Mouse (Mus musculus): ENCODE measurements around the gene Ptpn14.

Gene Ptpn14

DNA sequence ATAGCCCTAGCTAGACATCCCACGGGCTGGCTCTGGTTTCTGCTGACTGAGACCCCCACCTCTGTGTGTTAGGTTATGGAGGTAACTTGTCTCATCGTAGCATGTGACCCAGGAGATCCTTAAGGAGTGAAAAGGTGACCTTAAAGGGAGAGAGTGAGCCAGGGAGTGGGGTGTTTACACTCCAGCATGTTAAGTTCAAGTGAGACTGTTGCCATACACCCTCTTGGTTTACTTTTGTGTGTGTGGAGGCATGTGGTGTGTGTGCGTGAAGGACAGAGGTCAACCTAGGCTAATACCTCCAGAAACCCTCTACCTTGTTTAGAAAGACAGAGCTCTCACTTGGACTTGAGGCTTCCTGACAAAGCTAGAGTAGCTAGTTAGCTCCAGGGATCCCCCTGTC is 42.4 kb downstream of the Ptpn14 start:
- no peak for DNase-seq (ENCODE audit: low spot score in 2 of 2)

DNA sequence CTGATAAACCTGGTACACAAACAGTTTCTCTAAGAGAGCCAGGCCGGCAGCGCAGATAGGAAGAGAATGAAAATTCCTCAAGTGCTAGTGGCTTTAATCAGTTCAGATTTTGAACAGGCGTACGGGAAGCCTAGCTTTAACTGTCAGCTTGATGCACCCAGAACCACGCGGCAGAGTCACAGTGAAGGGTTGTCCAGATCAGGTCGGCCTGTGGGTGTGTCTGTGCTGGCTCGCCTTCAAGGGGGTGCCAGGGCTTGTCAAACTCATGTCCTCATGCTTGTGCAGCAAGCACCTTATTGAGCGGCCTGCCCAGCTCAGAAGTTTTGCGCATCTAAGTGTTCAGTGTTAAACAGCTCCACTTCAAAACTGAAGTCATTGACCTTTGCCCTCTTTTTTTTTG is 44.6 kb downstream of the Ptpn14 start:
- DNase-seq (ENCODE audit: low spot score in 2 of 2), result no peak

DNA sequence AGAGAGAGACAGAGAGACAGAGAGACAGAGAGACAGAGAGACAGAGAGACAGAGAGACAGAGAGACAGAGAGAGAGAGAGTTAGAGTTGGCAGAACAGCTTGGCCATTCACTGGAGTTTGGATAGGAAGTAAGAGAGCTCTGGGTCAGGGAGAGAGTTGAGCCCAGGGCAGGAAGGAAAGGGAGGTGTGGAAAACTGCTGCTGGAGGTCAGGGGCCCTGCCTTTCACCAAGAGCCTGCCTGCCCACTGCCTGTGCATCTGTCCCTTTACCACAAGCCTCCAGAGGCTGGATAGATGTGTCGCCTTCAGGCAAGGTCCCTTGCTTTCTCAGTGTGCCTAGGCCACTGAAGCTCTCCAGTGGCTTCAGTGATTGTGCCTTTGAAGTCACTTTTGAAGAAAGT is 46.7 kb downstream of the Ptpn14 start:
- DNase-seq (ENCODE audit: low spot score in 2 of 2), result no peak

DNA sequence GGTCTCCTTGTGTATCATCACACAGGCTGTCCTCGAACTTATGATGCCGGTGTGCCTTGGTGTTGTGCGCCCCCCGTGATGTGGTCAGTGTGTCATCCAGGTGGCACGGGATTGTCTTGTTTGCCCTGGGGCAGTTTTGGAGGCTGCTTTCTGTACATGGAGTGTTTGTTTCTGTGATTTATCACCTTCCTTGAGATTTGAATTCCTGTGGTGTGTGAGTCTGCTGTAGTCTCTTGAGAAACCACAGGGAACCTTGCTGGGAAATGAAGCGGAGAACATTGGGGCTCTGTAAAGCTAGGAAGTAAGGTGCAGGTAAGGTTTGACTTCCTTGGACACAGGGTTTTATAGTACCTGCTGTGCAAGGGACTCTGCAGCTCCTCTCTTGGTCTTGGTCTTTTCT is 49.1 kb downstream of the Ptpn14 start:
- DNase-seq (ENCODE audit: low spot score in 2 of 2), result no peak

DNA sequence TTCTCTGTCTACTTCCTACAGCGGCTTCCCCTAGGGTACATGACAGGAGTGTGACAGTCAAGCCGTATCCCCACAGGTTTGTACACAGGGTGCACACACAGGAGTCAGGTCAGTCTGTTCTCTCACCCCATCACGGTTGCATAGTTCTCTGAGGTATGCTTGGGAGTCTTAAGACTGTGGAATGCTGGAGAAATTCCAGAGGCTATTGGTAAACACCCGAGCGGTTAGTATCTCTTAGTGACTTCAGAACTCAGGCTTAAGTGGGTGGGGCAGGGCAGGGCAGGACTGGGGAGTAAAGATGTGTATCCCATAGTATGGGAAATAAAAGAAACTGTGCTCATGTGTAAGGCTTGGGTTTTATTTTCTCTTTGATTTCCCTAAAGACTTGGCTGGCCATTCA is 50.3 kb downstream of the Ptpn14 start:
- DNase-seq (ENCODE audit: low spot score in 2 of 2), result no peak

DNA sequence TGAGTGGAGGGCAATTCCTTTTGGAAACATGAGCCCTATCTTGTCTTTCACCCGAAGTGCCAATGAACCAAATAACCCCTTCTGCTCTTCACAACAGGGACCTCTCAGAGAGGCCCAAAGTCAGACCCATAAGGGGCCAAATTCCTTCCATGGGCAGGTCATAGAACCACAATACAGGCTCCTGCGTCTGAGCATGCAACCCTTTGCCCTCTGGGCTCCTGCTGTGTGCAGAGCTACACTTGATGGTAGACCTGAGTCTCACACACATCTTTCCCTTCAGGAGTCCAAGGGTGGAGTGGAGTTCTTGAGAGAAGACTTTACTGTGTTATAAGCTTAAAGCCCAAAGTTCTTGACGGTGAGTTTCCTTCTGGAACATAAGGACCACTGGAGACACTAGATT is 51.2 kb downstream of the Ptpn14 start:
- DNase-seq (ENCODE audit: low spot score in 2 of 2), result no peak

DNA sequence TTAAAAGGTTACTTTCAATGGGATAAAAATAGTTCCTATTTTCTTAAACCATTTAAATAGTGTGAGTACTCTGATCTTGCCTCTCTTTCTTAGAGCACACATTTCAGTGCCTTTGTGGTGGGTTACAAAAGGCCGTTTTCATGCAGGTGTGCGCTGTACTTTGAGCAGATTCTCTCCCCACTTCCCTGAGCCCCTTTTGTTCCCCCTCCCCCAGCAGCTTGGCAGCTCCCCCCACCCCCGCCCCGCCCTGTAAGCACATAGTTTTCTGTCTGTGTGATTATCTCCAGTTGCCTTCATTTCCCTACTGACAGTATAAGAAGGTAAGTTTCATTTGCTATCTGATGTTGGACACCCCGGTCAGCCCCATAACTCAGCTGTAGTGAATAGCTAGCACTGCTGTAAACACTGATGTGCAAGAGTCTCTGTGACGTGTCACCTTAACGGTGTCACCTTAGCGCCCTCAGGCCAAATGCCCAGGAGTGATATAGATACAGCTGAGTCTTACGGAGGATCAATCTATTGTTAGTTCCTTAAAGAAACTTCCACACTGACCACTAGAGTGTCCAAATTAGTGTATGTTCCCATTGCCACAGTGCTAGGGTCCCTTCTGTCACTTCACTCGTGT is 53.8 kb downstream of the Ptpn14 start:
- peak; percentile 71 to 73 for DNase-seq (ENCODE audit: low spot score in 2 of 2)

DNA sequence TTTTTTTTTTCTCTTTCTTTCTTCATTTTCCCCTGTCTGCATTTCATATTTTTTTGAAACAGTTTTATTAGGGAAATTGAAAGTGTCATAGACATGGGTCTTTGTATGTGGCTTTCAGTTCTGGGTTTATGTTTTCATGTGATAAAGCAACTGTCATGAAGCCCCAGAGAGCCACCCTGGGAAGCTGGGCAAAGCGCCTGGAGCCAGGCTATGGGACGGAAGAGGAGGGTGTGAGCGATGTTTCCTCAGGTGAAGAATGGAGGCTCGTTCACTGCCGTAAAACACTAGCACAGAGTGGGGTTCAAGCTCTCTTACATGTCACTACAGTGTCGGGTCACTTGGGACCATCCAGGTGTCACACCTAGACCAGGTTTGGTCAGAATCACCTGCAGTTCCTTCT is 54.6 kb downstream of the Ptpn14 start:
- DNase-seq (ENCODE audit: low spot score in 2 of 2), result no peak

DNA sequence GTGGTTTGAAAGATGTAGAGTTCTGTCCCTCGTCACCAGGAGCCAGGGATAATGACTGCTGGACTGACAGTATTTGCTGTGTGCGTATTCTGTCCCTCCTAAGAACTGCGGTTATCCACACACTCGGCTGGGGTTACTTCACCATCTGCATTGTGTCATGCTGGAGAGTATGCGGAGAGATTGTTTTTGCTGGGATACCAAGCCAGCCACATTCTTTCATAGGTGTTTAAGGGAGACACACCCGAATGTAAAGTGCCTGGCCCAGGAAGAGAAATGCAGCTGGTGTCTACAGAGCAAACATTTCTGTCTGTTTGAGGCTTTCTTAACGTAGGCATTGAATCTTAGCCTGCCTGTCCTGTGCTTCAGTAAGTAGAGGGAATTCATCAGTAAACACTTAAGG is 56.4 kb downstream of the Ptpn14 start:
- no peak for DNase-seq (ENCODE audit: low spot score in 2 of 2)

DNA sequence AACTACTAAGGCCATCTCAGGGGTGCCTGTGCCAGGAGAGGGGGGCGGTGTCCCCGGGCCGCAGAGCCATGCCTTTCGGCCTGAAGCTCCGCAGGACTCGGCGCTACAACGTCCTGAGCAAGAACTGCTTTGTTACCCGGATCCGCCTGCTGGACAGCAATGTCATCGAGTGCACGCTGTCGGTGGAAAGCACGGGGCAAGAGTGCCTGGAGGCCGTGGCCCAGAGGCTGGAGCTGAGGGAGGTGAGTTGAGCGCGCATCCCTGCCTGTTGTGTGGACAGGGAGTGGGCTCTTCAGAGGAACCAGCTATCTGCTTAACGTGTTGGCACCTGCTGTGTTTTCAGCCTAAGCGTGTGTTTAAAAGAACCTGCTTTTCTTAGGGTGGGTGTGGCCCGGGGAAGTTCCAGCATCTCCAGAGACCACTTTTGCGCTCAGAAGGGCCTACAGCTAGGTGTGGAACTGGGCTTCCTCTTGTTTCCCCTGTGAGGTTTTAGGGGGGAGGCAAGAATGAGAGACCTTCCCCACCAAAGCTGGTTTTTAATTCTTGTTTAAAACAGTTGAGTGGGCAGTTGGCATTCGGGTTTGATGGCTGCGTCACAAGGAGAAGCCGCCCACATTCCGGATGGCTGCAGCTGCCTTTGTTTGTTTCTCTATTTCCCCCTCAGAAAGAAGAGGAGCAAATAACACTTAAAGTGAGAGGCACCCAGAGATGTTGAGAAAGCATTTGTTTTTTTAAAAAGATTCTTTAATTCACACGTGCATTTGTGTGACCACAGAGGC is 58.8 kb downstream of the Ptpn14 start:
- no peak for DNase-seq (ENCODE audit: low spot score in 2 of 2)

DNA sequence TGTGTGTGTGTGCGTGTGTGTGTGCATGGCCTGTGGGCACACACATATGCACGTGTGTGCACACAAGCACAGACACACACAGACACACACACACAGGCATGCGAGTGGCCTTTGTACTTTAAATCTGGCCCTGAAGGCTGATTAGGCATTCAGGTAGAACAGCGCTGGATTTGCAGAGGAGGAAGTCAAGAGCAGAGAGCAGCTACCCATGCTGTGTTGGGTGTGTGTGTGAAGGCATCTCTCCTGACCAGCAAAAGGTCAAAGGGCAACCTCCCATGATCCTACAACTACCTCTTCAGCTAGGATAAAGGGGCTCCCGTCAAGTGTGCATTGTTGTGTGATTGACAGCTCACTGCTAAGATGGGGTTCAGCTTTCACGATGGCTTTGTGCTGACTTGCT is 61.5 kb downstream of the Ptpn14 start:
- no peak for DNase-seq (ENCODE audit: low spot score in 2 of 2)

DNA sequence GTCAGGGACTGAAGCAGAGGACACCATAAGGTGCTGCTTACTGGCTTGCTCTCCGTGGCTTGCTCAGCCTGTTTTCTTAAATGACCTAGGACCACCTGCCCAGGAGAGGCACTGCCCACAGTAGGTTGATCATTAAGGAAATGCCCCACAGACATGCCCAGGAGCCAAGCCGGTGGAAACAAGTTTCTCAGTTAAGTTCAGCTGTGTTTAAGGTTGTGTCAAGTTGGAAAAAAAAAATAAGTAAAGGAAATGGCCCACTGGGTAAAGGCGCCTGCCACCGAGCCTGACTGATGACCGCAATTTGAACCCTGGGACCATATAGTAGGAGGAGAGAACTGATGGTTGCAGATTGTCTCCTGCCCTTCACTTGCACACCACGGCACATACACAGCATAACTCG is 62.6 kb downstream of the Ptpn14 start:
- DNase-seq (ENCODE audit: low spot score in 2 of 2), result no peak

DNA sequence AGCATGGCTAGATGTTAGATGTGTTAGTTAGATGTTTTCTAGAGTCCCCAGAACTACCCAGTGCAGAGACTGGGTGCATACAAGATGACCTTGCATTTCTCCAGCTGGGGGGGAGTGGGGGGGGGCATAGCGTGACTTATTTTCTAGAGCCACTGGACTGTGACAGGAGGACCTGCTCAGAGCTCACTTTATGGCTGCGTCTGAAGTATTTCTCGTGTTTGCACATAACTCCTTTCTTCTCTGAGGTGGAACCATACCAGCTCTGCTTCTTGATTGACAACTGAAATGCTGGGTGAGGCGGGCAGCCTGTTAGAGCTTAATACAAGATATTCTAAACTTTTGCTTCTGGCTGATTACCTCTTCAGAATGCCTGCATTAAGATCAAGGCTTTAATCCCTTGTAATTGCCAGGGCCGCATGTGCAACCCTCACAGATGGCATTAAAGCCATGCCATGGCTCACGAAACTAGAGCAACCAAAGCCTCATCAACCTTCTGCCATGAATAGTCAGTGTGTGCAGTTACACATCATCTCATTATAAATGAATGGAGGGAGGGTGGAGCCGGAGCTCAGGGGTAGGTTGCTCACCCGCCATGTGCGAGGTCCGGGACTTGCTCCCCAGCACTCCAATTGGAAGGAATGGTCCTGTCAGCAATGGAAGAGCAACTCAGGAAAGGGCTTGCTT is 63.6 kb downstream of the Ptpn14 start:
- DNase-seq (ENCODE audit: low spot score in 2 of 2), result no peak

DNA sequence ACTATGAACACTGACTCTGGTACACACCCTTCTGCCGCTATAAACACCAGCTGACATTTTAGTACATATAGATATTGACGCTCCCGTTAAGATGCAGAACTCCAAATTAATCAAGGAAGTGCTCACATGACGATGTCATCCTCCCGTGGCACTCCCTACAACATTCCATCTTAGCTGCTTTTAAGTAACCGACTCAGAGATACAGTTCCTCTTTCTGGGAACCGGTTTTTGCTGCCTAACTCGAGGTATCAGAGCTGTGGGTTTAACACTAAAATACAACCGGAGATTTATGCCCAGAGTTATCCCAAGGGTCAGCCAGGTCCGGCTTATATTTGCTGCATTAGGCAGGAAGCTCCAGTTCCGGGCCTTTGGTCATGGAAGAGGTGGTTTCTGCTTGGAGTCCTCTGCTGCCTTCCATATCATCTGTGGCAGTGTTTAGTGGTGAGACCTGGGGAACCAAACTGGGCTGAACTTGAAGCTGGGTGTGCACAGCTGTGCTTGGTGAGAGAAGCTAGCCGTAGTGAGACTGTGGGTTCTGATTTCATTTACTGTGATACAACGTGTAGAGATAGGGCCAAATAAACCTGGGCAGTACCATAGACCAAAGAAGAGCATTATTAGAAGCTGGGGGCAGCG is 64.6 kb downstream of the Ptpn14 start:
- no peak for DNase-seq (ENCODE audit: low spot score in 2 of 2)

DNA sequence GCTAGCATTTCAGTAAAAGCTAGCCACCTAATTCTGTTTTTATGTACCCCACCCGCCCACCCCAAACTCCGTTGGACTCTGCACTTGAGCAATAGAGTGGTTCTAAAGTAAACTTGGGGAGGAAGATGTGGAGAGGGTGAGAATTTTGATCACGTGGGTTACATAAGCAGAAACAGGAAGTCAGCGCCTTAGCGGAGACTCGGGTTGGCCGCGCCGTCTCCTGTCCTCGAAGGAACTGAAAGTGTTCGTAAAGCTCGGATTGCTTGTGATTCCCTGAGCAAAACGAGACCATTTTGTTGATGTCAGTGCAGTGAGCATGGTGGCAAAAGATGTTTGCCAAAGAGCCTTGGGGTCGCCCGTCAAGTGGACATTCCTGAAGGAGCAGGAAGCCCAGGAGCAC is 70.9 kb downstream of the Ptpn14 start:
- DNase-seq (ENCODE audit: low spot score in 2 of 2), result peak; percentile 42 to 49

DNA sequence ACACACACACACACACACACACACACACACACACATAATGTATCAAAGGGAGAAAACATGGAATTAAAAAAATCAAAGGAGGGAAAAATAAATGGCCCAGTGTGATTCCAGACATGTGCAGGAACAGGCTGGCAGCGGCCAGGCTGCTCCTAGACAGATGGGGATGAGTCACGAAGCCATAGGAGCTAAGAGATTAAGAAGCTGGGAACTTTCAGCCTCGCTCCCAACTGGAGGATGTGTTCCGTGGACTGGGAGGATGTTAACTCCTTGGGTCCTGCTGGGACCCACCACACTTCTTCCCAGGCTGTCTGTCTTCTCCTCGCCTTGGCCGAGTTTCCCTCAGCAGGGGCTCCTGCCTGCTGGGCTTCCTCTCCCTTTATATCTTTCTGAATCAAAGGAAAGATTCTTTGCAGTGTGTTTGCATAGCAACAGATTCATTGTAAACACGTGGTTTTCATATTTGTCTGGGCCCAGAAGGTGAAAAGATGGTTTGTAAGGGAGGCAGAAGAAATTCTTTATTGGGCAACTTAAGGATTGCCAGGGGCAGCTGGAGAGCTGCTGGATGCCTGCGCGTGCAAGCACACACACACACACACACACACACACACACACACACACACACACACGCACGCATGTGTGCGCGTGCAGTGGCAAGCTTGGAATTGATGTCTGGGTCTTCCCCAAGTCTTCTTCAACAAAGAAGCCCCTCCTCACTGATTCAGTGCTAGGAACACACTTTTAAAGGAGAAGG is 72.3 kb downstream of the Ptpn14 start:
- no peak for DNase-seq (ENCODE audit: low spot score in 2 of 2)

DNA sequence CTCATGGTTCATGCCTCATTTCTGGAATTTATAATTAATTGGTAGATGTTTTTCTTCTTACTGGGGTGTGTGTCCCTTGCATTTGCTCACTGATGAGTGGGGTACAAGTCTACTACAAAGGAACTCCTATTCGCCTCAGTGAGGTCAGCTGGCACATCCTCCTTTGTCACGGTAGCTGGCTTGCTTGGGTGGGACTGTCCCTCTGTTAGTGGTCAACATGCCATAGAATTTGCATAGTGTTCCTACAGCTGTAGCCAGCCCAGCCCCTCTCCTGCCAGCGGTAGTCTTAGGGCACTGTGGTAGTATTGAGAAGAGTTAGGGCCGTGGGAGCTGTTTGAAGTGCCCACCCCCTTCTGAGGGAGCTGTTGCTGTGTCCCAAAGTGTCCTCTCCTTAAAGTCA is 73.2 kb downstream of the Ptpn14 start:
- no peak for DNase-seq (ENCODE audit: low spot score in 2 of 2)

DNA sequence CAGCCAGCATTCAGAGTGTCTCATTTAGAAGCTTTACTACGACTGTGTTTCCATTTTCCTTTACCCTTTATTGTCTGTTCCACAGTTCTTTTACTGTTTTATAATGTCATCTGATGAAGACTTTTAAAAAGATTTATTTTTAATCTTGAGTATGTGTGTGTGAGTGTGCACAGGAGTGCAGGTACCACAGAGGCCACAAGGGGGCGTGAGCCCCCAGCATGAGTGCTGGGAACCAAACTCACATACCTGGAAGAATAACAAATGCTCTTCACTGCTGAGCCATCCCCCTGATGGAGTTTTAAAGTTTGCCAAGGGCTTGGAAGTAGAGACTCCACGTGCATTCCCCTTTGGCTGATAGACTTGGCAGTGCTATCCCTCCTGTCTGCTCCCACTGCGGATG is 74.5 kb downstream of the Ptpn14 start:
- DNase-seq (ENCODE audit: low spot score in 2 of 2), result no peak

DNA sequence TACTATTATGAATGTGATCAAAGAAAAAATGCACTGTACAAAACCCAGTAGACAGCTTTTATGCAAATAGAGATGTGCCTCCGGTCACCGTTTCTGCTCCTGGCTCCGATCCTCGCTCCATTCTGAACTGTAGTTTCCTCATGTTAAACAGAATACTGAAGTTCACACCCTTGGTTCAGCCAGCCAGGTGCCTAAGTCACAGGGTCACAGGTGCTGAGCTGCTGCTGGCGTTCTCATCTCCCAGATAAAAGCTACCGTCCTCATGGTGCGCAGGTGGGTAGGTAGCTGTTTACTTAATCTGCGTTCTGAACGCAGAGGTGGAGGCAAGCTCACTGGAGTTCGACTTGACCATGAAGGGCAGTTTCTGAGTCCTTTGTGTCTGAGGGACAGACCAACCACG is 75.7 kb downstream of the Ptpn14 start:
- peak in 1 of 2 experiments; percentile 48 for DNase-seq (ENCODE audit: low spot score in 2 of 2)

DNA sequence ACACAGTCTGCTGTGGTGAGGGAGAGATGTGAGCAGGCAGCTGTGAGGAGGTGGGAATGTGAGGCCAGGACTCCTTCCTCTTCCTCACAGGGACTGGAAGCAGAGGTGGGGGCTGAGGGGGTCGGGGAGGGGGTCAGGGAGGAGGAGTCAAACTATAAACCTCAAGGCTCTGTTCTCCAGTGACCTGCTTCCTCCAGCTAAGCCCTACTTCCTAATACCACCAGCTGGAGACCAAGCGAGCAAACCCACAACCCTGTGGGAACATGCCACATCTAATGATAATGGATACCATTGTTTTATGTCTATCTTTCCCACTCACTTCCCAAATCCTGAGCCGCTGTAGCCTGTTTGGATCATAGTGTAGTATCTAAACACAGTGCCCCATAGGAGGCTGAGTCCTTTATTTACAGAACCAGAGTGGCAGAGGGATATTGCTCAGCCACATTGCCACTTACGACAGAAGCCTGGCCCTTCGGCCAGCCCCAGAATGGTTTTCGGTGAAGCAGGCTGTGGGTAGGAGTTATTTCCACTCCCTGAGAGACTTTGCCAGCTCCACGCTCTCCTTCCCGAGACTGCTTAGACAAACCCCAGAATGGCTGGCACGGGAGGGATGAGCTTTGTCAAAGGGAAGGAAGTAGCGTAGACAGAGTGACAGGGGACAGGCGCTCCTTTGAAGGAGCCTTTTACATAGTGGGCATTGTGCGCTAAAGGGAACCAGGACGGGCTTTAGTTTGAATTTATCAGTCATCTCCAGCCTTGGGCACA is 78.6 kb downstream of the Ptpn14 start:
- no peak for DNase-seq (ENCODE audit: low spot score in 2 of 2)

DNA sequence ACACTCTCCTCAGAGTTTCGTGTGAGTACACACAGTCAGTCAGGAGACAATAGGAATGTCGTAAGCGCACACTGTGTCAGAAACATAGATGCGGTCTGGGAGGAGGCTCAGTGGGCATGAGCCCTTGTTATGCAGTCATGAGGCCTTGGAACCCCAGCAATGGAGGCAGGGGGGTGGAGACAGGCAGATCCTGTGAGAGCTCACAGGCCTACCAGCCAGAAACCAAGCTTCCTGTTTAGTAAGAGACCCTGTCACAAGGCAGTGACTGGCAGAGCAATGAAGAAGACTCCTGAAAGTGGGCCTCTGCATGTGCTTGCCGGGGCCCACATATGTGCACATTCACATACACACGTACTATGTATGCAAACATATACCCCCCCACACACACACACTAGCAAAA is 79.9 kb downstream of the Ptpn14 start:
- peak; percentile 54 to 62 for DNase-seq (ENCODE audit: low spot score in 2 of 2)
